Mouse (Mus musculus) kidney, embryonic 16.5 days (tissue): Measurements from ENCODE around the gene Tpcn2. TPM values are rescaled to one million over a fixed set of nuclear protein-coding genes. Genes with fewer than 3 reads are reported as not detected.
A peak's percentile ranks its signal among the peaks of the same experiment; 100 is the strongest.

Experiments used
- ATAC-seq: fragments of 200-750 bp; cut with Nextera tagmentation; 2 replicates; pipeline ENCODE4 v1.8.0; 2017; ENCODE audit warnings: moderate TSS enrichment; ENCODE audit not compliant: low FRiP score, low TSS enrichment
- H3K27ac ChIP-seq: fragments of 300-500 bp; sonication (generic); 2 replicates; pipeline ENCODE4 v1.5.1; 2014; ENCODE audit warnings: low read length
- H3K27me3 ChIP-seq: fragments of 300-500 bp; sonication (generic); 2 replicates; pipeline ENCODE4 v1.6.1; 2014; ENCODE audit warnings: low read length, control low read depth, mixed read lengths; ENCODE audit not compliant: insufficient read depth
- H3K36me3 ChIP-seq: fragments of 300-500 bp; sonication (generic); 2 replicates; pipeline ENCODE4 v1.6.1; 2014; ENCODE audit warnings: low read length, control low read depth, mixed read lengths; ENCODE audit not compliant: insufficient read depth
- H3K4me1 ChIP-seq: fragments of 300-500 bp; sonication (generic); 2 replicates; pipeline ENCODE4 v1.6.1; 2014; ENCODE audit warnings: low read length, control low read depth, mixed read lengths; ENCODE audit not compliant: insufficient read depth
- H3K4me2 ChIP-seq: fragments of 300-500 bp; sonication (generic); replicated peaks from 2 replicates; pipeline ENCODE4 v1.6.1; 2014; ENCODE audit warnings: low read depth, low read length
- H3K4me3 ChIP-seq: fragments of 300-500 bp; sonication (generic); 2 replicates; pipeline ENCODE4 v1.5.1; 2014; ENCODE audit warnings: mild to moderate bottlenecking, low read length
- H3K9ac ChIP-seq: fragments of 300-500 bp; sonication (generic); replicated peaks from 2 replicates; pipeline ENCODE4 v1.6.1; 2014; ENCODE audit warnings: low read length
- H3K9me3 ChIP-seq: fragments of 300-500 bp; sonication (generic); 2 replicates; pipeline ENCODE4 v1.6.1; 2016; ENCODE audit warnings: low read length, control low read depth
- WGBS: fragments of 180-500 bp; shearing (Covaris S2); extraction: QIAGEN DNeasy Blood & Tissue Kit; methylation state at CpG from one replicate; pipeline ENCODE4 v1.1.7; 2014; 5-methylcytosine and 5-hydroxymethylcytosine counted together
- polyA plus RNA-seq: library from polyadenylated mRNA; unstranded; fragments of >200 nt; fragmentation: Nextera tagmentation; extraction: Ambion mirVana; gene quantifications from 2 replicates; pipeline ENCODE4 v1.2.1, GENCODE M21; 2015

Tpcn2 gene
- polyA plus RNA-seq, 1 experiment from 2014 or later: 12.2 TPM

DNA sequence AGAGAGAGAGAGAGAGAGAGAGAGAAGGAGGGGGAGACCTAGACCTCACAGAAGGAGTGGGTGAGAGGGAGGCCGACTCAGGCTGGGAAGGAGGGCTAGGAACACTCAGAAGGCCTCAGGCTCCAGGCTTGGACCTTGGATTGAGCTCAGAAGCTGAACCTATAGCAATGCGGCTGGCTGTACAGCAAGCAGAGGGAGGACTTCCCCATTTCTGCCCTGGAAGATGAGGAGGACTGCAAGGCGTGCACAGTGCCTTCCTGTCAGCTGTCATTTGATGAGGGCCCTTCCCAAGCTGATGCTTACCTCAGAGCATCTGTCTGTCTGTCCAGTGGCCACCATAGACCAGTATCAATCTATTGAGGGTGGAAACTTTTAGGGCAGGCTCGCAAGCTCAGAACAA, 134.9 kb downstream of the Tpcn2 start:
- Histone ChIP-seq H3K9me3 (no peaks in the 10 kb centered on the region), H3K9ac (no peak overlapping the region), H3K4me2 (no peak overlapping the region), H3K4me3 (no peak overlapping the region), H3K27ac (no peak overlapping the region), H3K36me3 (no peaks in the 10 kb centered on the region), H3K4me1 (no peaks in the 10 kb centered on the region), H3K27me3 (no peaks in the 10 kb centered on the region)
- 83% methylated on average over 4 of the region's 4 CpGs for WGBS
- no peak for ATAC-seq

DNA sequence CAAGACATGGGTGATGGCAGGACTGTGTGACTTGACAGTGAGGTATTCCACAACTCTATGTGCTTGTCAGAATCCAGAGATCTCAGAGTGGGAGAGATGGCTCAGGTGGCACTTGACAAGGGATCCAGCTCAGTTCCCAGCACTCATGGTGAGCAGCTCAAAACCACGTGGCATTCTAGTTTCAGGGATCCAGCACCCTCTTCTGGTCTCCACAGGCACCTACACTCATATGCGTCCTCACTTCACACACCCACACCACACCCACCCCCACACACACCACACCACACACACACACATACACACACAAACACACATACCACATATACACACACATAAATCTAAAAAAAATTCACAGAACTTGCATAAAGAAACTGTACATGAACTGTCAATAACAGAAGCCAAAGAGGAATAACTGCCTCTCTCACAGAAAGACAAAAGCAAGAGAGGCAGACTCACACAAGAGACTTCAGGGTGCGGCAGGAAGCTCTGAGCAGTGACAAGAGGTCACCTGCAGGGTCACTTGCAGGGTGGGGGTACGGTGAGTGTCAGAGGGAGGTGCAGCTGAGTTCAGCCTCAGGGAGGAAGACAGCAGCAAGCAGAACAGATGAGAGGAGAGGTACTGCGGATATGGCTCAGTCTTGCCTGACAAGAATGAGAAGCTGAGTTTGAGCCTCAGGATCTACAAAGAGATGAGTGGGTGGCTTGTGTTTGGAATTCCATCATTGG, 135.7 kb downstream of the Tpcn2 start:
- no peak overlapping the region for H3K9ac ChIP-seq
- H3K27me3 ChIP-seq: no peaks in the 10 kb centered on the region
- no peaks in the 10 kb centered on the region for H3K4me1 ChIP-seq
- H3K27ac ChIP-seq: no peak overlapping the region
- no peak for ATAC-seq
- 73% methylated on average over 5 of the region's 5 CpGs for WGBS
- no peaks in the 10 kb centered on the region for H3K36me3 ChIP-seq
- H3K9me3 ChIP-seq: no peaks in the 10 kb centered on the region
- H3K4me3 ChIP-seq: no peak overlapping the region
- no peak overlapping the region for H3K4me2 ChIP-seq

DNA sequence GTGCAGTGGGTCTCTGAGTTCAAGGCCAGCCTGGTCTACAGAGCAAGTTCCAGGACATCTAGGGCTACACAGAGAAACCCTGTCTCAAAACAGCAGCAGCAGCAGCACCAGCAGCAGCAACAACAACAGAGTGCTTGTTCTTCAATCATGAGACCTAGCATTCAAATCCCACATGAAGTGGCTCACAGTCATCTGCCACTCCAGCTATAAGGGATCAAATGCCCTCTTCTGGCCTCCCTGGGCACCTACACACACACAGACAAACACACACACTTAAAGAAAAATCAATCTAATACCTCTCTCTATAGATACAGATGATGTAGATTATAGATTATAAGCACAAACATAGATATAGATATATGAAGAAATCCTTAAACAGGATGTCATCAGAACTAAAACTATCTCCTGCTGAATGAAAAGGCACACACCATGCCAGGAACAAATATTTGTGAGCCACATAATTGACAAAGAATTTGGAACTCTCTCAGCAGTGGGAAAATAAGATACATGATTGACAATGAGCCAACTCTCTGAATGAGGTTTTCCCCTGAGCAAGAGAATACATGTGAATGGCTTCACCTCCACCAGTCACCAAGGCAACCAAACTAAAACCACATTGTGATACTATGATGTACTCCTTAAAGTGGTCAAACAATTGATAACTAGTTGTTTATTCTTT, 137.4 kb downstream of the Tpcn2 start:
- no peaks in the 10 kb centered on the region for H3K27me3 ChIP-seq
- no peak overlapping the region for H3K4me2 ChIP-seq
- no peak overlapping the region for H3K4me3 ChIP-seq
- no peaks in the 10 kb centered on the region for H3K36me3 ChIP-seq
- no peak overlapping the region for H3K9ac ChIP-seq
- H3K4me1 ChIP-seq: no peaks in the 10 kb centered on the region
- no peak for ATAC-seq
- H3K27ac ChIP-seq: no peak overlapping the region
- H3K9me3 ChIP-seq: no peaks in the 10 kb centered on the region

DNA sequence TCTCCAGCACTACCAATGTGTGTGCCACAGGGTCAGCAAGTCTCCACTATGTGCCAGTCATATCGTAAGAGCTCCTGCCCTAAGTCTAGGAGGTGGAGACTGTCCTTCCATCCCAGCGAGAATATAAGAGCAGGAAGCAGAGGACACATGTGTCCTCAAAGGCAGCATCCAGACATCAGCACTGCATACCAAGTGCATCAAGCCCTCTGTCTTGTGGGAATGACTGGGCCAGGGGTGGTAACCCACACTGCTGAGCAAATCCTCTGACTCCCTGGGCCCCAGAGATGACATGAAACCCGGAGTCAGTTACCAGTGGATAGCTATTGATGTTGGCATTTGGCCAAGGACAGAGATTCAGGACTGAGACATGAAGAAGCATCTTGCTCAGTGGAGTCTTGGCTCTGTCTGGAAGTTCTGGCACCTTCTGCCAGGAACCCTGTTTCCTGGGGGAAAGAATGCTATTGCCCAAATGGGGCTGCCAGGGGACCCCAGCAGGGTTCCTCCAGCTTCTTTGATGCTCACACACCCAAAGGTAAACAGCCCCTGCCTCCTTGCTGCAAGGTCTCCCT, 140.2 kb downstream of the Tpcn2 start:
- 0 out of 2 replicates have a peak, but pooled peaks have one; percentile 19 for ATAC-seq
- Histone ChIP-seq H3K4me3 (no peak overlapping the region), H3K4me2 (no peak overlapping the region), H3K27me3 (no peaks in the 10 kb centered on the region), H3K36me3 (no peaks in the 10 kb centered on the region), H3K9me3 (peaks cover 7% of the 10 kb centered on the region), H3K4me1 (no peaks in the 10 kb centered on the region), H3K9ac (no peak overlapping the region), H3K27ac (no peak overlapping the region)
- WGBS: 39% methylated on average over 3 of the region's 3 CpGs

DNA sequence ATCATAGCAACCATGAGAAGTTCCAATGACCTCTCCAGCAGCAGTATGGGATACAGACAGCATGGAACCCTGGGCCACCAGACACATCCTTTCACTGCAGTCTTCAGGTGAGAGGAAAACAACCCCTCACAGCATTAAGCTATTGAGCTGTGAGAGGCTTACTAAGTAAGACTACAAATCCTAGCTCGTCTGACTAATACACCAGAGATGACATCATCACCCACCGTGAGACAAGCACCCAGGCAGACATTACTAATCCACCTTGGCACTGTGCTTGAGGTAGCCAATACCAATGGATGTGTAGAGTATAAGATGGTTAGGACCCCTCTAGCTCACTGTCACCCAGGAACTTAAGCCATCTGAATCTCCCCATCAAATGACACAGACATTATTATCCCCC, 143.2 kb downstream of the Tpcn2 start:
- no peaks in the 10 kb centered on the region for H3K27me3 ChIP-seq
- H3K9ac ChIP-seq: no peak overlapping the region
- WGBS: 55% methylated on average over 2 of the region's 2 CpGs
- H3K4me2 ChIP-seq: no peak overlapping the region
- no peaks in the 10 kb centered on the region for H3K36me3 ChIP-seq
- no peak for ATAC-seq
- no peaks in the 10 kb centered on the region for H3K4me1 ChIP-seq
- peaks cover 14% of the 10 kb centered on the region for H3K9me3 ChIP-seq
- H3K4me3 ChIP-seq: no peak overlapping the region
- H3K27ac ChIP-seq: no peak overlapping the region

DNA sequence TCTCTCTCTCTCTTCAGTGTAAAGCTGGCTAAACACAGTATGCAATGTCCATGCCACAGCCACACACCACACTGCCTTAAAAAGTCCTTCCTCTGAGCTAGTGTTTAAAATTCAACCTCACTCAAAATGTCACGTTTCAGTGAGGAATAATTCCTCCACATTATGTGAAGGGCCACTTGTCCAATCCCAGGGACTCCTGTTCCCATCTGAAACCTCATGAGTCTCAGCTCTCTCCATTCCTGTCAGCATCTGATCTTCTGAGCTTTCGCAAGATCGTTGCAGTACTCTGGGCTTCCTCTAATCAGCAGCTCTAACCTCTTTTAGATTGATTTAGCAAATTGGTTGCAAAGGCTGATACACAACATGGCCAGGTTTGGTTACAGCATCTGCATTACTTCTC, 144.2 kb downstream of the Tpcn2 start:
- no peaks in the 10 kb centered on the region for H3K36me3 ChIP-seq
- no peak overlapping the region for H3K4me2 ChIP-seq
- no peaks in the 10 kb centered on the region for H3K4me1 ChIP-seq
- H3K9ac ChIP-seq: no peak overlapping the region
- WGBS: 93% methylated on average over 3 of the region's 3 CpGs
- no peak overlapping the region for H3K4me3 ChIP-seq
- peaks cover 14% of the 10 kb centered on the region for H3K9me3 ChIP-seq
- ATAC-seq: no peak
- H3K27me3 ChIP-seq: no peaks in the 10 kb centered on the region
- no peak overlapping the region for H3K27ac ChIP-seq

DNA sequence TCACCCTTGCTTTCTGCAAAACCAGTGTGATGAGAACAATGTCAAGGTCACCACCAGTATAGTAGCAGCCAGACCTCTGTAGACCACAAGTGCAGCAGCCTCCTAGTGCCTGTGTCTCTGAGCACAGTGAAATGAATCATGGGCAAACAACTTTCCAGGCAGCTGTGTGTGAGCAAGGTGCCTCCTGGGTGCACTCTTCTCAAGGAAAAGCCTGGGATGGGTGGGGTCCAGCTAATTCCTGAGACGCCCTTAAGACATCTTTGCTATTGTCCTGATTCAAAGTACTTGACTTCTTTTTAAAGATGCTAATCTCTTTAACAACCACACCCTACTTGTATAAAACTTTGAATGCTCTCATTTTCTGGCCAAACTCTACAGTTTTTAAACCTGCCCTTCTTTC, 144.7 kb downstream of the Tpcn2 start:
- Histone ChIP-seq H3K4me3 (no peak overlapping the region), H3K27ac (no peak overlapping the region), H3K36me3 (no peaks in the 10 kb centered on the region), H3K9ac (no peak overlapping the region), H3K27me3 (no peaks in the 10 kb centered on the region), H3K4me1 (no peaks in the 10 kb centered on the region), H3K4me2 (no peak overlapping the region), H3K9me3 (peaks cover 14% of the 10 kb centered on the region)
- no peak for ATAC-seq
- 97% methylated on average over 1 of the region's 1 CpGs for WGBS

DNA sequence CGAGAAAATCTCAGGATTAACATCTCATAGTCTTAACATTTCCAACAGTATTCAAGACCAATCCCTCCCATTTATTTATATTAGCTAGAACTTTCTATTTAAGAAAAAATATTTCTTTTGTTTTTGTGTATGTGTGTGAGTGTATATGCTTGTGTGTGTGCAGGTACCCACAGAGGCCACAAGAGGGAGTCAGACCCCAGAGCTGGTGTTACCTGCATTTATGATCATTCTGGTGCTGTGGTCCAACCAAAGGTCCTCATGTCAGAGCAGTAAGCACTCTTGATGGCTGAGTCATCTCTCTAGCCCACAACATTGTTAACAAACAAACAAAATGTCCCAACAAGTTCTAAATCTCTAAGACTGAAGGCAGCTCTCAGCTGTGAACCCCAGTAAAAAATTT, 145.9 kb downstream of the Tpcn2 start:
- no peak for ATAC-seq
- no peaks in the 10 kb centered on the region for H3K4me1 ChIP-seq
- 86% methylated on average over 1 of the region's 1 CpGs for WGBS

DNA sequence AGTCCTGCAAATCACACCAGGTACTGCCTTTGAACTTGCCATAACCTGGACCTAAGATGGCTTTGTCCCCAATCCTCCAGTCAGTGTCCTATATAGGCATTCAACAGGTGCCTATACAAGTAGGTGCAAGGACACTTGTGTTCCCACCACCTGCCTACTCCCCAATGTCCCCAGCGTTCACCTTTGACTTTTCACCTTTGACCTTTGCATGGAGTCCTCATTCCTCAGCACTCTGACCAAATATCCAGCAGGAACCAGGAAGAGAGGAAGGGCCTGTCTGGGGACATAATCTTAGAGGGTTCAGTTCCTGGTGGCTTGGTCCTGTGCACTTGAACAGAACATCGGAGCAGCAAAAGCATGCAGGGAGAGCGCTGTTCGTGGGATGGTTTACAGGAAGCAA, 147.0 kb downstream of the Tpcn2 start:
- H3K9ac ChIP-seq: no peak overlapping the region
- H3K4me3 ChIP-seq: no peak overlapping the region
- no peak overlapping the region for H3K27ac ChIP-seq
- H3K4me2 ChIP-seq: no peak overlapping the region
- no peaks in the 10 kb centered on the region for H3K27me3 ChIP-seq
- 90% methylated on average over 4 of the region's 4 CpGs for WGBS
- ATAC-seq: no peak
- peaks cover 14% of the 10 kb centered on the region for H3K9me3 ChIP-seq
- H3K4me1 ChIP-seq: no peaks in the 10 kb centered on the region
- H3K36me3 ChIP-seq: no peaks in the 10 kb centered on the region

More for the DNA sequence above, 145.9 kb downstream of the Tpcn2 start:
- Histone ChIP-seq H3K36me3 (no peaks in the 10 kb centered on the region), H3K4me3 (no peak overlapping the region), H3K4me2 (no peak overlapping the region), H3K9ac (no peak overlapping the region), H3K27ac (no peak overlapping the region), H3K27me3 (no peaks in the 10 kb centered on the region), H3K9me3 (peaks cover 14% of the 10 kb centered on the region)
